Mouse (Mus musculus): ENCODE results near the gene Carmil3.
A peak's percentile ranks its signal among the peaks of the same experiment; 100 is the strongest.

Carmil3 gene

DNA sequence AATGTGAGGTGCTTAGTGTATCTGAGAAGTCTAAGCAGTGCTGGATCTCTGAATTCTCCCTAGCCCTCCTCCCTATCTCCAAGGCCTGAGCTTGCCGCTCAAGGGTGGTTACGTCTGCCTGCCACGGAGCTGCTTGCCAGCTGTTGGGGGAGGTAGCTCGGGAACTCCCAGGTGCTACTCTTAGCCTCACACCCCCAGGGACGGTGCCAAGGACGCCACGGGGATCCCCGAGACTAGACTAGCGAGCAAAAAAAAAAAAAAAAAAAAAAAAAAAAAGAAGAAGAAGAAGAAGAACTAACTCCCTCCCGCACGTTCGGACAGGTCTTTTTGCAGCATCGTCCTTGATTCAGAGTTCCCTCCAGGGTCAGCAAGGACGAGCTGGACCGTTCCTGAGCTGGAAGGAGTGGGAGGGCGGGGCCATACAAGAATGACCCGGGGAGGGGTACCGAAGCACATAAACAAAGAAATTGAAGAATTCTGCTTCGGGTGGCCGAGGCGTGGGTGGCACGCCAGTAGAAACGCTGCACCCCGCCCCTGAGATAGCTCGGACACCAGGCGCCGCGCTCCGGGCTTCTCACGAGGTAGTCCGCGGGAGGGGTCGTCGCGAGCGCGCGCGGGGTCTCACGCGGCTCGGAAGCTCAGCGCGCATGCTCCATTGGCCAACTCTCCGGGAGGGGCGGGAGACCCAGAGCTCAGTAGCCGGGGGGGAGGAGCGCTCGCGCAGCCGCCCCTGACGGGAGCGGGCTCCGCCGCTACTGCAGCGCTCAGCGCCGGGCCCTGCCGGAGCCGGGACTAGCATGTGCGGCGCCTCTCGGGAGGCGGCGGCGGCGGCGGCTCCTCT is at the start of gene Carmil3:
TSS of gene Carmil3 (plus strand) at position 291 of the 841 bp plus-strand sequence.
- DNase-seq, result peak; percentile 82

DNA sequence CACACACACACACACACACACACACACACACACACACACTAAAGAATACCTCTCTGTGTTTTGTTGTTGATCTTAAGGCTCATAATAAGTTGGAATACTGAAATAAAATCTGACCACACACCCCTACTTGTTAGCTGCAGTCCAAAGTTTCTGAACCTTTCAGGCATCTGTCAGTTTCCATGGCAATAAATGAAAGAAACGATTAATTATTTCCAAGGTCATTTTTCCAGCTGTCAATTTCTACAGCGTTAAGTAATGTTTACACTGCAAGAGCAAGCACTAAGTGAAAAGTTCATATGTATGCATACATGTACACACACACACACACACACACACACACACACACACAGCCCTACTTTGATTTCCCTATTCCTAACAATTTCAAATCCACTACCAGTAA is 32.8 kb upstream of the Carmil3 start:
- no peak for DNase-seq

DNA sequence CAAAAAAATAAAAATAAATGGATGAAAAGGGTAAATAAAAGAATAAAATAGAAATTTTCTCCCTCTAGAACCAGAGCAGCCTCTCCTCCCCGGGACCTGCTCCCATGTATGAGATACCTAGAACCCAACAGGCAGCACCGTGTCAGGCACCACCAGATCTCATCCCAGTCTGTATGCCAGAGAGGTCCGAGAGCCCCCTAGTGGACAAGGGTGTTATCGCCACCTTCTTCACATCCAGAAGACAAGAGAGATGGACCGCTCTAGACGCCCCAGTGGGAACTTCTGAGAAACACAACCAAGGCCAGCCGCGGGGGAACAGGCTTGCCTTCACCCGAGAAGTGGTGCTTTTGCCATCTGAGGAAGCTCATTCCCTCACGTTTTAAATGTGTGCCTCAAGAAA is 32.2 kb upstream of the Carmil3 start:
- DNase-seq, result peak; percentile 83

DNA sequence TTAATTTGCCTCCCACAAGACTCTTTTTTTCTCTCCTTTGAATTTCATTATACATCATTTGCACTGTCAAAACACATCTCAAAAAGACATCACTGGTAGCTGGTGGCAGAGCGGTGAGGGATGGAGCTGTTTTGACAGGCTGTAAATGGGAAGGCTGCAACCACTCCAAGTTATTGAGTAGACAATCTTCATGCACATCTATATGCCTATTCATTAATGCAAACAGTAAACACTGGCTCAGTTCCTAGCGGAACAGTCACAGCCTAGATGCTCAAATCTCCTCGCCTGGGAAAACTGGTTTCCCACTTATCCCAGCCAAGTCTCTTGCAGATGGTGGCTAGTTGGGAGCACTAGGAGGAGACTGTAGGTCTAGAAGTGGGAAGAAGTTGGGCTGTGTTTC is 31.7 kb upstream of the Carmil3 start:
- no peak for DNase-seq

DNA sequence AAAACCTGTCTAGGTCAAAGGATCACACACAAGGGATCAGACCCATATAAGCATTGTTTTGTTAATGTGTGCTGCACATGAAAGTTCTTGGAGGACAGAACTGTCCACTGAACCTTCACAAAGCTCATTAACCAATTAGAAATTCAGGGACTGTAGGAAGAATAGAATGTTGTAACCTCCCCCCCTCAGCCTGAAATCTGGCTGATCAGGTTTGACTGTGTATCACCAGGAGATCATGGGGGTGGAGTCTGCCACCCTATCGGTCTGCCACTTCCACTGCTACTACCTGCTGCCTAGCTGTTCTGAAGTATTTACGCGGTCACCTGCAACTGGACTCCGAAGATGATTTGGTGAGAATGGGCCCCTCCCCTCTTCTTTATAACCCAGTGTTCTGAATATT is 30.7 kb upstream of the Carmil3 start:
- peak; percentile 46 for DNase-seq

DNA sequence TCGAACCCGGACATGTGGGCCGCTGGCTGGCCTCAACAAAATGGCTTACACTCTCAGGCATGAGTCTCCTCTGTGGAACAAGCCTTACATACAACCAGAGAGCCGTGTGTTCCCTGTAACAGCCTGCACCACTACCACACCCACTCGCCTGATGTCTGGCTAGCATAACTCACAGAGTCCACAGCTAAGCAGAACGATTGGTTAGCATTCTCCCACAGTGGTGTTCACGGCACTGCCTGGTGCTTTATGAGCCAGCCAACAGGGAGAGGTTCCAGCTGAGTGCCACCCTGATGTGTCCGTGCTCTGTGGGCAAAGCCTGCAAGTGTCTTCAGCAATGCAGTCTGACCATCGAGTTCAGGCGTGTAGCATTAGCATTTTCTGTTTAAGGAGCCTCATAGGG is 30.2 kb upstream of the Carmil3 start:
- peak; percentile 52 for DNase-seq

DNA sequence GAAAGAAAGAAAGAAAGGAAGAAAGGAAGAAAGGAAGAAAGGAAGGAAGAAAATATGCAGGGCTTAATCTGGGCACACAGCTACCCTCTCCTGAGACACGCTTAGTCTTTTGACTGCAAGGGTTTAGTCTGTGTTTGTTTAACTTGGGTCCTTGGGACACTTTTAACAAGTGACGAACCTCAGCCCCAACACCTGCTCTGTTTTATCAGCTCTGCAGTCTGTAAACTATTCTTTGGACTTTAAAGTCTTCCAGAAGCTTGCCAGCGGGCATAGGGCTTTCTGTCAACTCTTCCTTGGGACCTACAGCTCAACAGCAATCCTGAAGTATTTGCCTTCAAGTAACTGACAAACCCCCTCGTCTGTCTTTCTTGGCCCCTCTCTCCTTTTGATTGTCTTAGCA is 28.7 kb upstream of the Carmil3 start:
- DNase-seq, result no peak

DNA sequence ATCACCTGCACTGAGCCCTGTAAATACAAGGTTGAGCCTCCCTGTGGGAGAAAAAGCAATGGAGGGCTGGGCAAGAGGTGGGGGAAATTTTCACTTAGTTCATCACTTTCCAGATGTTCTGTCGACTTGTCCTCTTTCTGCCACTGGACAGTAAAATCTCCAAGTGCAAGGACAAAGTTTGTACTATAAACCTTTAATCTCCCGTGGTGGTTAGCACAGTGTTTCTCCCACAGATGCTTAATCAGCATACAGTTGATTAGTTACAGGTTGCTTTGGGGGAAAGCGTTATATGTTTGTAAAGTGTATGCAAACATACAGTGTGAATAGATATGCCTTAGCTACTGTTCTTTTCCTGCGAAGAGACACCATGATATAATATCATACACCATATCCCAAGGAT is 24.0 kb upstream of the Carmil3 start:
- no peak for DNase-seq

DNA sequence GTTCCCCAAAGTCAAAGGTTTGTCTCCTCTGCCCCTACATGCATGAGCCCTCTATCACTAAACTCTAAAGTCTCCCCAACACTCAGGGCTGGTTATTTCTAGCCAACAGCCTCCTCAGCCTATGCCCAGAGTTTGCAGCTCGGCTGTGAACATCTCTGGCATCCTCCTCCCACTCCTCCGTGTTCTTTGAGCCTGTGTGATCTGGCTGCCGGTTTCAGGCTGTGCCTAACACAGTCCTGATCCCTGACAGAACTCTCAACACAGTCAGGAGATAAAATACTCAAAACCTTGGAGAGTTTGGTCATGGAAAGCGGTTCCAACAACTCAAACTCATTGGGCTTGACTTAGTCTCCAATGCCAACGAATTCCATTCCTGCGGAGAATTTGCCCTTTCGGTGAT is 23.3 kb upstream of the Carmil3 start:
- no peak for DNase-seq

DNA sequence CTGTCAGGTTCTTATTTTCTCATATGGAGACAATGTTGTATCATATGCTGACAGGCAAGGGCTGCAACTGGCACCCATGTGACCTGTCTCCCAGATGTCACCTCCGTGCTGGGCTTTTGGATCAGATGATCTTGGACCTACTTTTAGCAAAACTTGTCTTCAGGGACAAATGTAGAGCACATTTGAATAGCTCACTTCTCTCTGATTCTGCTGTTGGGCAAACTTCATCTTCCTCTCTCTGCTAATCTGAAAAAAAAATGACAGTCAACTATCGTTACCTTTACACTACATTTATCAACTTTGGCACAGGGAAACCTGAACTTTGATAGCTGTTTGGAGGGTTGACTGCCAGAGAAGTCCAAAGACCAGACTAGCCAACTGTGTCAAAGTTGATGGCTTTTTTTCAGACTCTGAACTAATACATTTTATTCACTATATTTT is 22.1 kb upstream of the Carmil3 start:
- no peak for DNase-seq

DNA sequence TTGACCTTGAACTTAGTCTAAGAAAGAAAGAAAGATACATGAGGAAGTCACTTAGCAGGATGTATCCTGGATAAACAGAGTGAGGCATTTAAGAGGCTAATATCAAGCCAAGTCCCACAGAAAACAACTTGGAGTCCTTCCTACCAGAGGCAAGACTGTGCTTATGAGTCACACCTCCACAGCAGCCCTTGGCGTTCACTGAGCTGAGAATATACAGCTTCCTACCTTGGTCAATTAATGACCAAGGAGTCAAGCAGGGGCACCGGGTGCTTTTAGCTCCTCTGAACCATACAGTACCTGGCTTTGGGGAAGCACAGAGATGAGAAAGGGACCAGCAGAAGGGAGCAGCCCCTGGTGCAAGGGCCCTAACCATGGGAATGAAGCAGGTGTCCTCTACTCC is 21.4 kb upstream of the Carmil3 start:
- peak; percentile 63 for DNase-seq

DNA sequence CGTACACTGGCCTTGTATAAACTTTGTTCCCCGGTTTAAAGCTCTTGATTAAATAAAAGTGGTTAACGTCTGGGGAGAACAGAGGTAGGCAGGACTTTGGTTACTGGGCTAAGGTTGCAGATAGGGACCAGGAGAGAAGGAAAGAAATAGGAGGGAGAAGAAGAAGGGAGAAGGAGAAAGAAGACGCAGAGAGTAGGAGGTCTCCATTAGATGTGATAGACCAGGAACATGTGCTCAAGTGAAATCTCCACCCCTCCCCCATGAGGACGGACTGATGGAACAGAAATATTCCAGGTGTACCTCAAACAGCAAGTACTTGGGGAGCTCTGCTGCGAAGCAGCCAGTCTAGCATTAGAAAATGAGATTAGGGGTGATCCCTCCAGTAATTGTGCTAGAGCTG is 20.6 kb upstream of the Carmil3 start:
- DNase-seq, result no peak

DNA sequence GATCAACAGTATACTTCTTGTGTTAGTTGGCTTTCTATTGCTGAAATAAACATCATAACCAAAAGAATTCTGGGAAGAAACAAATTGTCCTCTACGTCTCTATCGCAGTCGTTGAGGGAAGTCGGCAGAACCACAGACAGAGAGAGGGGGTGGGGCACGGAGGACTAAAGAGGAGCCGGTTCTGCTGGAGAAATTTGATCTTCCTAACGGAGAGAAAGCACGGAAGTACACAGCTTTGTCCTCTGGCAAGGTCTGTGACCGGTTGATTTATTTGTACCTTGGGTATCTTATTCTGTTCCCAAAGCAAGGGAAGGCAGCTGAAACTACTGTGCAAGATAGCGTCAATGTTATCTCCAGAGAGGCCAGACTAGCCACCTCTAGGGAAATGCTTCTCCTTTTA is 19.6 kb upstream of the Carmil3 start:
- no peak for DNase-seq

DNA sequence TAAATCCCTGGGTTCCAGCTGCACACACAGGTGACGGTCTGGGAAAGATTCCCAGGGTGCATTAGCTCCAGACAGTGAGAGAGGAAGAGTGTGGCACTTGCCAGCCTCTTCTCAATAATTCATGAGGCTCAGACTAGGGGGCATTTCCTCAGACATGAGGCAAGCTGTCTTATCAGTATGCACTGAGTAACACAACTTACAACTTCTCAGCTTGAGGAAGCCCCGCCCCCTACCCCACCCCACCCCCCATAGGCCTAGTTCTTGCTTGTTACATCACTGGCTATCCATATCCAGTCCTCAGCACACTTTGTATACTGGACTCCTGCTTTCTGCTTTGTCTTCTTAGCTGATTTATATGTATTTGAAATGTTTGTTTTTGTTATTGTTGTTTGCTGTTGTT is 14.8 kb upstream of the Carmil3 start:
- DNase-seq, result no peak

DNA sequence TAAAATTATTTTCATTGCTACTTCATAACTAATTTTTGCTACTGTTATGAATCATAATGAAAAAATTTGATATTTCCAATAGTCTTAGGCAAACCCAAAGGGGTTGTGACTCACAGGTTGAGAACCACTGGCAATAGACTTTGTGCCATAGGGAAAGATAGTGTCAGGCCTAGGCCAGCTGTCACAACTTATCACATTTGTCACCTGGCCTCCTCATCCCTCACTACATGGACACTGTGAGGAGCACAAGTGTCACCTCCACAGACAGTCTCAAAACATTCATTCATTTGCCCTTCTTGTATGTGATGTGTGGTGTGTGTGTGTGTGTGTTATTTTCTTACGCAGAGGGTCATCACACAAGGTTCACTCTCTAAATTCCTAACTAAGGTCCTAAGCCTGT is 13.0 kb upstream of the Carmil3 start:
- no peak for DNase-seq

DNA sequence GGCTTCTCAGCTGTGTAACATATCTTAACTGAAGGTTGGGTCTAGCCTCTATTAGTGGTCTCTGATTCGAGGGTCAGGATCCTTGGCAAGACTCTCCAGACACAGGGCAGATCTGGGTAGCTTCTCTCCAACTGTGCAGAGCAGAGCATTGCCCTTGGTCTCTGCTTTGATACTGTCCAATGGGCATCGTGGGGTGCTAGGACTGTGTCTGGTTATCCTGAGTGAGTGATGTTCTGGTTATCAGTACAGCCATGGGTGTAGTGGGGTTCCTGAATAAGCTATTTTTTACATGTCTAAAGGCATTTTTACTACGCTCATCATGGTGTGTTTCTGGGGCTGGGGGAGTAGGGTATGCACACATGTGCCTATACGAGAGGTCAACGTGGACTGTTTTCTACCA is 12.6 kb upstream of the Carmil3 start:
- no peak for DNase-seq

DNA sequence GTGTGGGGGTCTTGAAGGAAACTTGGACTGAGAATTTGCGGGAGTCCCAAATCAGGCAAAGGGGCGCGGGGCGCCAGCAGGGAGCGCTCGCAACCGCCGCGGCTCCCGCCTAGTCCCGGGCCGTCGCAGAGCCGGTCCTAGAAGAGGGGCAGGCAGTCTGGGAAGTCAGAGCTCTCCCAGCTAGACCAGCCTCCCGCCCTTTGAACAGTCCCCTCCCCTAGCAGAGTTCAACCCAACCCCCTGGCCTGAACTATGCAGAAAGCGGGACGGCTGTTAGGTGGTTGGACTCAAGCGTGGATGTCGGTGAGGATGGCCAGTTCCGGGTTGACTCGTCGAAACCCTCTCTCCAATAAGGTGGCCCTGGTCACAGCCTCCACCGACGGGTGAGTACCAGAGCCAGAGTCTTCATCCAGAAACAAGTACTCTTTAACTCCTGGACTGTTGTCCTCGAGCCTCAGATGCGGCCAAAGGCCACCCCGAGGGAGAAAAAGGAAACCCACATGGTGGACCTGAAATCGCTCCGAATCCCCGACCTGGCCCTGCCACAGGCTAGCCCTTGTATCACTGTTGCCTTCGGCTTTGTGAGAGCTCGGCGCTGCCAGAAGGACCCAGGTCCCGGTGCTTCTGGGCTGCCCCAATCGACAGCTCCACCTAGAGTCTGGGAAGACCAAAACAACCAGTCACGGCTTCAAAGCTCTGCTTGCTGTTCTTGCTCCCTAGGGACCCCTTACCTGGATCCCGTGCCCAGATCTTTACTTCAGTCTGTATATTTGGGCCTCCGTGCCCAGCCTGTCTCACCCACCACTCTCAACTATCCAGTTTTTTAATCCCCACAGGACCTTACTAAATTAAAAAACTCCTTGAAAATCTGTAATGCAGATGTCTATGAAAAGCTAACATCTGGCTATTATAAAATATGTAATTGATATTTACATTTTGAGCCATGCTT is 11.5 kb upstream of the Carmil3 start, which contains the start of gene Dhrs4:
TSS of gene Dhrs4 (plus strand) at position 108 of the 949 bp plus-strand sequence.
- DNase-seq, result peak; percentile 89

DNA sequence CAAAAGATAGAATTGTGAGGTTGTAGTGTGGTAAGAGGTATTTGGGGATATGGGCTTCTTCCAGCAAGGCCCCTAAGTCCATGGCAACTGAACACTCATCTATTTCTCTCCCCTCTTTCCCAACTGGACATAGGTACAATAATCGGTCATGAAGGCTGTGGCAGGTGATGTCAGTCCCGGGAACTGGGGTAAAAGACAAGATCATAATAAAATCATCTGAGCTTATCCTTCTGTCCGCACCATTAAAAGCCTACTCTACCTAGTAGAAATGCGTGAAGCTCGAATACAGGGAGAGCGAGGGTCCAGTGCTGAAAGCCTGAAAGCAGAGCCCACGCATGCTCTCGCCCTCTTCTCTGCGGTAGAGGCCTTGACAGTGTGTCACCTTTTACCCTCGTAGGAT is 10.8 kb upstream of the Carmil3 start:
- DNase-seq, result no peak

DNA sequence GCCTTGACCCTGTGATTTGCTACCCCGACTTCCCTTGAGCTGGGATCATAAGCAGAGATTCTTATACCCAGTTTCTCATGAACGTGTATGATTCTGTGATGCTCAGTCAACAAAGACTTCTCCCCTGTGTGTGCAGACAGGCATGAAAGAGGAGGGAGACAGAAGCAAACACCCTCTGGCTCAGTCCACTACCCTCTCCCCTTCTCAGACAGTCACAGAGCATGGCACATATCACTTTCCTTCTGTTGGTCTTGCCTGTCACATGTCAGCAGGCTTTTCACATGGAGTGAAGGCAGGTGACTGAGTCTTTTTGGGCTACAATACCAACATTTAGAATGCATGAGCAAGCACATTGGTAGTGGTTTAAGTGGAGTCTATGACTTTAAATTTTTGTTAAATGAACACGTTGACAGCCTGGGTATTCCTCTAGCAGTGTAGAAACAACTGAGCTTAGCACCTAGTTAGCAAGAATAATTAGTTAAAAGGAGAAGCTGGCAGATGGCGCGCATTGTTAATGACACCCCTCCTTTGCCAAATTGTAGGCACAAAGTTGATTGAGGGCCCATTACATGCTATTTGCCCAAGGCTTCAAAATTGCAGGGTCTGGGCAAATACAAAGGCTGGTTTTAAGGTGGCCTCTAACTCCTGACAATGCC is 5.9 kb upstream of the Carmil3 start:
- no peak for DNase-seq

DNA sequence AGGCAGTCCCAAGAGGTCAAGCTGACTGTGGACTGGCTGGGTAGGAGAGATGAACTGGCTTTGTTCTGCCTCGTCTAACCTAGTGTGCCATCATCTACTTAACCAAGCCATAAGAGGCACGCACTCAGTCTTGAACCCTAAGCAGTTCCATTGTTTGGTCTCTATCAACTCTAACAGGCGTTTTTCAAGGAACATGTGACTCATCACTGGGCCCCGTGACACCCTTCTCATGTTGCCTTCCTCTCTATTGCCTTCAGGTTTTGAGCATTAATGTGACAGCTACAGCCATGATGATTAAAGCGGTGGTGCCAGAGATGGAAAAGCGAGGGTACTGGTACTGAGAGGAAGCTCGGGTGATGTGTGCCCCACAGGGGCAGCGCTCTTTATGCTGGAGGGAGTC is 3.6 kb upstream of the Carmil3 start:
- DNase-seq, result no peak

DNA sequence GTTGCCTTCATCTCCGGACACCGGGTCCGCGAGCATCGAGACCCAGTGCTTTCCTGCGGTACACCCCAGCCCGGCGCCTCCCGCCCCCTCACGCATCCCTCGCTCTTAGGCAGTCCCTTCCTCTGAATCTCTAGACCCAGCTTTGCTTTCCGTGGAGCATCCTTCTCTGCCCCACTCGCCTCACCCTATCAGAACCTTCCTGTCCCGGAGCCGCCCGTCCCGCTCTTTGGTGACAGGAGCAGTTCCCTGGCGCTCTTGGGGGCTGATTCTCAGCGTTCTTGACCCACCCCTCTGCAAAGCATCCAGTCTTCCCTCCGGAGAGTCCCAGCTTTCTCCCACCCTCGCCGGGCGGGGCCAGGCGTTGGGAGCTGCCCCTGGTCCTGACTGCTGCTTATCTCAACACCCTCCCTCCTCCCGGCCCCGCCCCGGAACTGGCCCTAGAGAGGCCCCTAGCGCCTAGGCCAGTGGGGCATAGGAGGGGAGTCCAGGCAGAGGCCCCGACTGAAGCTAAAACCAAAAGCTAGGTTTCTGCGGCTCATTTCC is 911 bp downstream of the Carmil3 start:
- peak; percentile 79 for DNase-seq

DNA sequence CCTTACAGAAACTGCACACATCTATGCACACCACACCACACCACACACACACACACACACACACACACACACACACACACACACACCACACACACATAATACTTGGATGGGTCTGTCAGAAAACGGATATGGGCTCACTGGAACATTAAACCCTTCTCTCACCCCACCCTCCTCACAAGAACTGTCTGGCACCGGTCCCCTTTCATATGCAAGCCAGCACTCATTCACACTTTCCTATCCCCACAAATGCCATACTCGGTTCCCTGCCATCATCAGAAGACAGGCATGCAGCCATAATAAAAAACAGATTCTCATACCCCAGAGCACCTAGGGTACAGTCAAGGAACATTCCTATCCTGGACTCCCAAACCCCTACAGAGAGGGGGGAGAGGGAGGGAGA is 1.7 kb downstream of the Carmil3 start:
- no peak for DNase-seq

Data from kidney, postnatal 10 days (tissue).